Mouse (Mus musculus) embryonic facial prominence, embryonic 12.5 days (tissue): ENCODE measurements at regions not wholly inside any gene's neighbourhood (a gene's known extent, or its start where the extent isn't known, plus 50 kb on each side); places are given as distances from the start of the nearest gene placed in this dataset.

Experiments
- ATAC-seq: fragments of 200-750 bp; cut with Nextera tagmentation; 2 replicates; pipeline ENCODE4 v1.8.0; 2017; ENCODE audit not compliant: insufficient number of reproducible peaks, insufficient read depth, low FRiP score, low TSS enrichment
- H3K27ac ChIP-seq: fragments of 300-500 bp; sonication (generic); 2 replicates; pipeline ENCODE4 v1.5.1; 2016; ENCODE audit warnings: mild to moderate bottlenecking
- H3K27me3 ChIP-seq: fragments of 300-500 bp; sonication (generic); 2 replicates; pipeline ENCODE4 v1.6.1; 2016; ENCODE audit warnings: mild to moderate bottlenecking, moderate library complexity
- H3K36me3 ChIP-seq: fragments of 300-500 bp; sonication (generic); 2 replicates; pipeline ENCODE4 v1.6.1; 2016; ENCODE audit warnings: mild to moderate bottlenecking
- H3K4me1 ChIP-seq: fragments of 300-500 bp; sonication (generic); 2 replicates; pipeline ENCODE4 v1.6.1; 2016
- H3K4me2 ChIP-seq: fragments of 300-500 bp; sonication (generic); replicated peaks from 2 replicates; pipeline ENCODE4 v1.6.1; 2016; ENCODE audit warnings: mild to moderate bottlenecking, moderate library complexity
- H3K4me3 ChIP-seq: fragments of 300-500 bp; sonication (generic); 2 replicates; pipeline ENCODE4 v1.5.1; 2016; ENCODE audit warnings: mild to moderate bottlenecking
- H3K9ac ChIP-seq: fragments of 300-500 bp; sonication (generic); 2 replicates; pipeline ENCODE4 v1.6.1; 2016; ENCODE audit warnings: mild to moderate bottlenecking, moderate library complexity
- H3K9me3 ChIP-seq: fragments of 300-500 bp; sonication (generic); 2 replicates; pipeline ENCODE4 v1.6.1; 2016; ENCODE audit warnings: mild to moderate bottlenecking, moderate library complexity
- WGBS: fragments of 180-500 bp; shearing (Covaris S2); methylation state at CpG from one replicate; pipeline ENCODE4 v1.1.7; 2016; 5-methylcytosine and 5-hydroxymethylcytosine counted together

GRCm38 (mm10) chr10:66914288-66914975, 181.5 kb upstream of the Jmjd1c start:
- no peak overlapping the region for H3K4me2 ChIP-seq
- H3K9ac ChIP-seq, result no peak overlapping the region
- no peak overlapping the region for H3K4me3 ChIP-seq
- peaks cover 33% of the 10 kb centered on the region for H3K4me1 ChIP-seq
- 43% methylated on average over 12 of the region's 12 CpGs for WGBS
- H3K27me3 ChIP-seq, result no peaks in the 10 kb centered on the region
- ATAC-seq, result no peak
- H3K27ac ChIP-seq, result no peak overlapping the region
- no peaks in the 10 kb centered on the region for H3K9me3 ChIP-seq
- no peaks in the 10 kb centered on the region for H3K36me3 ChIP-seq

- no peak for ATAC-seq
- Histone ChIP-seq H3K36me3 (no peaks in the 10 kb centered on the region), H3K27ac (0 out of 2 replicates have a peak overlapping the region, but pooled peaks have one; percentile 37), H3K4me3 (no peak overlapping the region), H3K4me2 (no peak overlapping the region), H3K9ac (no peak overlapping the region), H3K9me3 (no peaks in the 10 kb centered on the region), H3K27me3 (no peaks in the 10 kb centered on the region), H3K4me1 (peaks cover 42% of the 10 kb centered on the region)
- WGBS, result 68% methylated on average over 10 of the region's 10 CpGs
Observed at GRCm38 (mm10) chr10:66915801-66916200, 180.1 kb upstream of the Jmjd1c start.

- Histone ChIP-seq H3K9me3 (no peaks in the 10 kb centered on the region), H3K27ac (no peak overlapping the region), H3K4me1 (peaks cover 48% of the 10 kb centered on the region), H3K4me3 (no peak overlapping the region), H3K27me3 (no peaks in the 10 kb centered on the region), H3K4me2 (no peak overlapping the region), H3K9ac (no peak overlapping the region), H3K36me3 (no peaks in the 10 kb centered on the region)
- ATAC-seq, result no peak
- WGBS, result 82% methylated on average over 2 of the region's 2 CpGs
Observed at GRCm38 (mm10) chr10:66917725-66918124, 178.2 kb upstream of the Jmjd1c start.

GRCm38 (mm10) chr10:66918713-66919112, 177.2 kb upstream of the Jmjd1c start:
- no peak overlapping the region for H3K27ac ChIP-seq
- H3K27me3 ChIP-seq, result no peaks in the 10 kb centered on the region
- H3K4me2 ChIP-seq, result no peak overlapping the region
- no peak overlapping the region for H3K9ac ChIP-seq
- ATAC-seq, result no peak
- H3K36me3 ChIP-seq, result no peaks in the 10 kb centered on the region
- WGBS, result 72% methylated on average over 2 of the region's 2 CpGs
- H3K4me1 ChIP-seq, result peaks cover 40% of the 10 kb centered on the region
- no peaks in the 10 kb centered on the region for H3K9me3 ChIP-seq
- H3K4me3 ChIP-seq, result no peak overlapping the region

GRCm38 (mm10) chr10:66919953-66920760, 175.8 kb upstream of the Jmjd1c start:
- Histone ChIP-seq H3K9me3 (no peaks in the 10 kb centered on the region), H3K4me2 (peak overlapping the region; percentile 45), H3K4me3 (peak overlapping the region; percentile 22), H3K9ac (no peak overlapping the region), H3K27me3 (no peaks in the 10 kb centered on the region), H3K27ac (peak overlapping the region; percentile 93), H3K36me3 (no peaks in the 10 kb centered on the region), H3K4me1 (peaks cover 30% of the 10 kb centered on the region)
- WGBS, result under 1% methylated on average over 14 of the region's 14 CpGs
- ATAC-seq, result peak; percentile 32

GRCm38 (mm10) chr10:66920761-66921684, 174.9 kb upstream of the Jmjd1c start:
- Histone ChIP-seq H3K4me1 (peaks cover 30% of the 10 kb centered on the region), H3K9ac (no peak overlapping the region)
- ATAC-seq, result peak; percentile 74

GRCm38 (mm10) chr10:66921776-66922175, 174.1 kb upstream of the Jmjd1c start:
- H3K9me3 ChIP-seq, result no peaks in the 10 kb centered on the region
- no peaks in the 10 kb centered on the region for H3K27me3 ChIP-seq
- peak overlapping the region; percentile 93 for H3K27ac ChIP-seq
- H3K9ac ChIP-seq, result no peak overlapping the region
- ATAC-seq, result no peak
- no peaks in the 10 kb centered on the region for H3K36me3 ChIP-seq
- WGBS, result 35% methylated on average over 6 of the region's 6 CpGs
- H3K4me1 ChIP-seq, result peaks cover 30% of the 10 kb centered on the region
- H3K4me3 ChIP-seq, result no peak overlapping the region
- 0 out of 2 replicates have a peak overlapping the region, but pooled peaks have one; percentile 45 for H3K4me2 ChIP-seq

More at GRCm38 (mm10) chr10:66920761-66921684, 174.9 kb upstream of the Jmjd1c start:
- 9% methylated on average over 27 of the region's 27 CpGs for WGBS
- H3K36me3 ChIP-seq, result no peaks in the 10 kb centered on the region
- H3K9me3 ChIP-seq, result no peaks in the 10 kb centered on the region
- H3K4me2 ChIP-seq, result peak overlapping the region; percentile 45
- H3K27me3 ChIP-seq, result no peaks in the 10 kb centered on the region
- H3K4me3 ChIP-seq, result peak overlapping the region; percentile 22
- H3K27ac ChIP-seq, result peak overlapping the region; percentile 93

GRCm38 (mm10) chr10:66922314-66922713, 173.6 kb upstream of the Jmjd1c start:
- Histone ChIP-seq H3K4me3 (no peak overlapping the region), H3K9me3 (no peaks in the 10 kb centered on the region), H3K36me3 (no peaks in the 10 kb centered on the region), H3K4me1 (peaks cover 30% of the 10 kb centered on the region), H3K9ac (no peak overlapping the region), H3K27me3 (no peaks in the 10 kb centered on the region), H3K27ac (peak overlapping the region; percentile 93; the same call in 1 of the 2 replicates), H3K4me2 (no peak overlapping the region)
- ATAC-seq, result no peak
- WGBS, result 75% methylated on average over 6 of the region's 6 CpGs

- WGBS, result 85% methylated on average over 7 of the region's 7 CpGs
- Histone ChIP-seq H3K4me1 (peaks cover 30% of the 10 kb centered on the region), H3K36me3 (no peaks in the 10 kb centered on the region), H3K4me3 (no peak overlapping the region), H3K9ac (no peak overlapping the region), H3K27ac (no peak overlapping the region), H3K27me3 (no peaks in the 10 kb centered on the region), H3K4me2 (no peak overlapping the region), H3K9me3 (no peaks in the 10 kb centered on the region)
- ATAC-seq, result no peak
Observed at GRCm38 (mm10) chr10:66923947-66924346, 172.0 kb upstream of the Jmjd1c start.

- Histone ChIP-seq H3K4me1 (peaks cover 26% of the 10 kb centered on the region), H3K9me3 (no peaks in the 10 kb centered on the region), H3K4me3 (no peak overlapping the region), H3K9ac (no peak overlapping the region), H3K27me3 (no peaks in the 10 kb centered on the region), H3K36me3 (no peaks in the 10 kb centered on the region), H3K4me2 (no peak overlapping the region), H3K27ac (no peak overlapping the region)
- no peak for ATAC-seq
- WGBS, result 84% methylated on average over 16 of the region's 16 CpGs
Observed at GRCm38 (mm10) chr10:66924418-66924817, 171.5 kb upstream of the Jmjd1c start.

GRCm38 (mm10) chr10:66925553-66926127, 170.3 kb upstream of the Jmjd1c start:
- Histone ChIP-seq H3K27me3 (no peaks in the 10 kb centered on the region), H3K27ac (no peak overlapping the region), H3K4me3 (no peak overlapping the region), H3K4me1 (peaks cover 18% of the 10 kb centered on the region; the same call in 1 of the 2 replicates), H3K9me3 (no peaks in the 10 kb centered on the region), H3K4me2 (no peak overlapping the region), H3K9ac (no peak overlapping the region), H3K36me3 (no peaks in the 10 kb centered on the region)
- no peak for ATAC-seq
- 48% methylated on average over 6 of the region's 6 CpGs for WGBS
